Mouse (Mus musculus) midbrain, embryonic 16.5 days (tissue): ENCODE data around the gene Rps6kl1. TPM values are rescaled to one million over a fixed set of nuclear protein-coding genes. Genes with fewer than 3 reads are reported as not detected.

Experiments
- ATAC-seq: fragments of 200-750 bp; cut with Nextera tagmentation; 2 replicates; pipeline ENCODE4 v1.8.0; 2017; ENCODE audit warnings: moderate TSS enrichment
- H3K27ac ChIP-seq: fragments of 300-500 bp; sonication (generic); 2 replicates; pipeline ENCODE4 v1.5.1; 2014; ENCODE audit warnings: mild to moderate bottlenecking, low read length, mixed read lengths
- H3K27me3 ChIP-seq: fragments of 300-500 bp; sonication (generic); 2 replicates; pipeline ENCODE4 v1.6.1; 2014; ENCODE audit warnings: low read depth, low read length, mixed read lengths; ENCODE audit not compliant: control insufficient read depth, insufficient read depth
- H3K36me3 ChIP-seq: fragments of 300-500 bp; sonication (generic); 2 replicates; pipeline ENCODE4 v1.6.1; 2014; ENCODE audit warnings: mild to moderate bottlenecking, low read length, moderate library complexity, mixed read lengths; ENCODE audit not compliant: control insufficient read depth, insufficient read depth
- H3K4me1 ChIP-seq: fragments of 300-500 bp; sonication (generic); 2 replicates; pipeline ENCODE4 v1.6.1; 2014; ENCODE audit warnings: mild to moderate bottlenecking, low read length, mixed read lengths; ENCODE audit not compliant: control insufficient read depth, insufficient read depth
- H3K4me2 ChIP-seq: fragments of 300-500 bp; sonication (generic); 2 replicates; pipeline ENCODE4 v1.6.1; 2014; ENCODE audit warnings: mild to moderate bottlenecking, low read length, mixed read lengths
- H3K4me3 ChIP-seq: fragments of 300-500 bp; sonication (generic); 2 replicates; pipeline ENCODE4 v1.5.1; 2014; ENCODE audit warnings: low read depth, mild to moderate bottlenecking, low read length, moderate library complexity, mixed read lengths
- H3K9ac ChIP-seq: fragments of 300-500 bp; sonication (generic); 2 replicates; pipeline ENCODE4 v1.6.1; 2014; ENCODE audit warnings: low read depth, low read length, mixed read lengths
- H3K9me3 ChIP-seq: fragments of 300-500 bp; sonication (generic); replicated peaks from 2 replicates; pipeline ENCODE4 v1.6.1; 2014; ENCODE audit warnings: mild to moderate bottlenecking, low read length, mixed read lengths; ENCODE audit not compliant: control insufficient read depth, poor library complexity, severe bottlenecking
- WGBS: fragments of 180-500 bp; shearing (Covaris S2); extraction: QIAGEN DNeasy Blood & Tissue Kit; methylation state at CpG from one replicate; pipeline ENCODE4 v1.1.7; 2014; 5-methylcytosine and 5-hydroxymethylcytosine counted together
- polyA plus RNA-seq: library from polyadenylated mRNA; unstranded; fragments of >200 nt; fragmentation: Nextera tagmentation; extraction: Ambion mirVana; gene quantifications from 2 replicates; pipeline ENCODE4 v1.2.1, GENCODE M21; 2015

Rps6kl1 gene
- polyA plus RNA-seq, 1 experiment from 2014 or later, result 43.3 TPM

- H3K36me3 ChIP-seq, result no peaks in the 10 kb centered on the region
- no peaks in the 10 kb centered on the region for H3K4me1 ChIP-seq
- no peak overlapping the region for H3K9ac ChIP-seq
- no peak for ATAC-seq
- H3K4me3 ChIP-seq, result no peak overlapping the region
- no peak overlapping the region for H3K27ac ChIP-seq
- no peak overlapping the region for H3K4me2 ChIP-seq
- no peaks in the 10 kb centered on the region for H3K9me3 ChIP-seq
- WGBS, result 34% methylated on average over 19 of the region's 19 CpGs
- H3K27me3 ChIP-seq, result no peaks in the 10 kb centered on the region
Observed at GRCm38 (mm10) chr12:85192461-85193108, 41.5 kb upstream of the Rps6kl1 start.

- WGBS, result 76% methylated on average over 7 of the region's 7 CpGs
- H3K4me2 ChIP-seq, result no peak overlapping the region
- H3K4me1 ChIP-seq, result no peaks in the 10 kb centered on the region
- H3K36me3 ChIP-seq, result no peaks in the 10 kb centered on the region
- H3K9me3 ChIP-seq, result no peaks in the 10 kb centered on the region
- no peaks in the 10 kb centered on the region for H3K27me3 ChIP-seq
- H3K9ac ChIP-seq, result no peak overlapping the region
- no peak for ATAC-seq
- H3K27ac ChIP-seq, result no peak overlapping the region
- no peak overlapping the region for H3K4me3 ChIP-seq
Observed at GRCm38 (mm10) chr12:85190290-85190689, 39.2 kb upstream of the Rps6kl1 start.

GRCm38 (mm10) chr12:85186361-85186760 lies 35.3 kb upstream of the Rps6kl1 start:
- ATAC-seq, result no peak
- H3K27me3 ChIP-seq, result no peaks in the 10 kb centered on the region; the same call in 1 of the 2 replicates
- no peak overlapping the region for H3K9ac ChIP-seq
- peaks cover 12% of the 10 kb centered on the region; the same call in 1 of the 2 replicates for H3K4me1 ChIP-seq
- H3K4me3 ChIP-seq, result no peak overlapping the region
- H3K9me3 ChIP-seq, result no peaks in the 10 kb centered on the region
- H3K36me3 ChIP-seq, result no peaks in the 10 kb centered on the region
- WGBS, result 77% methylated on average over 7 of the region's 7 CpGs
- no peak overlapping the region for H3K27ac ChIP-seq
- no peak overlapping the region for H3K4me2 ChIP-seq

- H3K9me3 ChIP-seq, result no peaks in the 10 kb centered on the region
- no peaks in the 10 kb centered on the region for H3K36me3 ChIP-seq
- H3K27ac ChIP-seq, result no peak overlapping the region
- no peak overlapping the region for H3K4me2 ChIP-seq
- 69% methylated on average over 8 of the region's 8 CpGs for WGBS
- no peak for ATAC-seq
- peaks cover 12% of the 10 kb centered on the region; the same call in 1 of the 2 replicates for H3K4me1 ChIP-seq
- no peaks in the 10 kb centered on the region; the same call in 1 of the 2 replicates for H3K27me3 ChIP-seq
- H3K4me3 ChIP-seq, result no peak overlapping the region
- H3K9ac ChIP-seq, result no peak overlapping the region
Observed at GRCm38 (mm10) chr12:85185810-85186209, 34.7 kb upstream of the Rps6kl1 start.

- Histone ChIP-seq H3K9me3 (no peaks in the 10 kb centered on the region), H3K36me3 (no peaks in the 10 kb centered on the region), H3K4me1 (peaks cover 12% of the 10 kb centered on the region; the same call in 1 of the 2 replicates), H3K4me2 (no peak overlapping the region), H3K27me3 (peaks cover 2% of the 10 kb centered on the region; the same call in 1 of the 2 replicates), H3K9ac (no peak overlapping the region), H3K4me3 (no peak overlapping the region), H3K27ac (no peak overlapping the region)
- 75% methylated on average over 5 of the region's 5 CpGs for WGBS
- no peak for ATAC-seq
Observed at GRCm38 (mm10) chr12:85184118-85184517, 33.1 kb upstream of the Rps6kl1 start.

GRCm38 (mm10) chr12:85182898-85183297 lies 31.8 kb upstream of the Rps6kl1 start:
- Histone ChIP-seq H3K4me3 (no peak overlapping the region), H3K27me3 (peaks cover 2% of the 10 kb centered on the region; the same call in 1 of the 2 replicates), H3K36me3 (no peaks in the 10 kb centered on the region), H3K4me1 (peaks cover 12% of the 10 kb centered on the region; the same call in 1 of the 2 replicates), H3K4me2 (no peak overlapping the region), H3K9me3 (no peaks in the 10 kb centered on the region), H3K9ac (no peak overlapping the region), H3K27ac (no peak overlapping the region)
- ATAC-seq, result no peak
- 52% methylated on average over 5 of the region's 5 CpGs for WGBS

GRCm38 (mm10) chr12:85182345-85182643 lies 31.2 kb upstream of the Rps6kl1 start:
- no peak overlapping the region for H3K4me2 ChIP-seq
- H3K9me3 ChIP-seq, result no peaks in the 10 kb centered on the region
- H3K27ac ChIP-seq, result no peak overlapping the region
- WGBS, result 6% methylated on average over 8 of the region's 8 CpGs
- no peaks in the 10 kb centered on the region for H3K36me3 ChIP-seq
- no peak overlapping the region for H3K4me3 ChIP-seq
- H3K27me3 ChIP-seq, result peaks cover 2% of the 10 kb centered on the region; the same call in 1 of the 2 replicates
- ATAC-seq, result no peak
- no peak overlapping the region for H3K9ac ChIP-seq
- peaks cover 12% of the 10 kb centered on the region; the same call in 1 of the 2 replicates for H3K4me1 ChIP-seq

- no peaks in the 10 kb centered on the region for H3K36me3 ChIP-seq
- H3K4me1 ChIP-seq, result peaks cover 15% of the 10 kb centered on the region; the same call in 1 of the 2 replicates
- no peak overlapping the region for H3K4me2 ChIP-seq
- H3K9ac ChIP-seq, result no peak overlapping the region
- no peak for ATAC-seq
- H3K27ac ChIP-seq, result no peak overlapping the region
- 28% methylated on average over 17 of the region's 17 CpGs for WGBS
- H3K4me3 ChIP-seq, result no peak overlapping the region
- H3K9me3 ChIP-seq, result no peaks in the 10 kb centered on the region
- peaks cover 2% of the 10 kb centered on the region; the same call in 1 of the 2 replicates for H3K27me3 ChIP-seq
Observed at GRCm38 (mm10) chr12:85181475-85182344, 30.6 kb upstream of the Rps6kl1 start.

- Histone ChIP-seq H3K4me1 (peaks cover 29% of the 10 kb centered on the region), H3K9me3 (no peaks in the 10 kb centered on the region), H3K4me3 (no peak overlapping the region), H3K4me2 (no peak overlapping the region), H3K27ac (no peak overlapping the region), H3K27me3 (peaks cover 2% of the 10 kb centered on the region), H3K9ac (no peak overlapping the region), H3K36me3 (no peaks in the 10 kb centered on the region)
- 82% methylated on average over 2 of the region's 2 CpGs for WGBS
- no peak for ATAC-seq
Observed at GRCm38 (mm10) chr12:85178294-85178693, 27.2 kb upstream of the Rps6kl1 start.
